Mouse (Mus musculus) cerebellum, adult 2 months (tissue): ENCODE data around the gene Vmn2r85.

Experiments
- CTCF ChIP-seq: fragments of 200-500 bp; IDR thresholded peaks from 2 replicates; pipeline ENCODE4 v1.5.1; 2011; ENCODE audit warnings: low read depth, mild to moderate bottlenecking, control low read depth, low read length, moderate library complexity, borderline replicate concordance; ENCODE audit not compliant: insufficient read depth
- POLR2A ChIP-seq: fragments of 200-500 bp; IDR thresholded peaks from 2 replicates; pipeline ENCODE4 v1.6.1; 2011; ENCODE audit warnings: low read length, control low read depth, borderline replicate concordance; ENCODE audit not compliant: insufficient read depth

DNA sequence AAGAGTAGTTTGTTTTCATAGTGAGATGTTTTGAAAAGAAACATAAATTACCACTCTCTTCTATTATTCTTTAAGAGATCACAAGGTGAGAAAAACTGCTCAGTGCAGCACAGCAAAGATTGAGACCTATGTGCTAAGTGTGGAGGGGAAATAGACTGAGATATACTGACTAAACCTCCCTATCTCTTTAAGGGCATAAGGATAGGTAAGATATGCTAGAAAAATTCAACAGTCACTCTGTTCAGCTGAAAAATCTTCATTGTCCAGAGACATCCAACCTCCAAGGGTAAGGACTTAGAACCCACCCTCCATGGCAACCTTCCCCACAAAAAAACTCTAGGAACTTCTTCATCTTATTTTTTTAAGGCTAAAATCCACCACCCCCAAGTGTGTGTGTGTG, 64.7 kb downstream of the Vmn2r85 start:
- TF ChIP-seq CTCF (no peak), POLR2A (no peak)
